Mouse (Mus musculus) common myeloid progenitor, adult 5-6 weeks (primary cell): ENCODE measurements around the gene Cbr4. TPM values are rescaled to one million over a fixed set of nuclear protein-coding genes. Genes with fewer than 3 reads are reported as not detected.

Source experiments
- ATAC-seq: replicated peaks from 2 replicates; pipeline ENCODE4 v1.8.0; 2016; ENCODE audit warnings: low read depth, mild to moderate bottlenecking, moderate TSS enrichment, inconsistent platforms; ENCODE audit not compliant: poor library complexity, severe bottlenecking
- total RNA-seq: library from RNA; stranded (forward); fragments of 200-1000, 187-1606 nt; gene quantifications from 2 replicates; pipeline ENCODE4 v1.2.3, GENCODE M21; 2017

Cbr4 gene
- total RNA-seq, 1 experiment from 2014 or later = 47.0 TPM

DNA sequence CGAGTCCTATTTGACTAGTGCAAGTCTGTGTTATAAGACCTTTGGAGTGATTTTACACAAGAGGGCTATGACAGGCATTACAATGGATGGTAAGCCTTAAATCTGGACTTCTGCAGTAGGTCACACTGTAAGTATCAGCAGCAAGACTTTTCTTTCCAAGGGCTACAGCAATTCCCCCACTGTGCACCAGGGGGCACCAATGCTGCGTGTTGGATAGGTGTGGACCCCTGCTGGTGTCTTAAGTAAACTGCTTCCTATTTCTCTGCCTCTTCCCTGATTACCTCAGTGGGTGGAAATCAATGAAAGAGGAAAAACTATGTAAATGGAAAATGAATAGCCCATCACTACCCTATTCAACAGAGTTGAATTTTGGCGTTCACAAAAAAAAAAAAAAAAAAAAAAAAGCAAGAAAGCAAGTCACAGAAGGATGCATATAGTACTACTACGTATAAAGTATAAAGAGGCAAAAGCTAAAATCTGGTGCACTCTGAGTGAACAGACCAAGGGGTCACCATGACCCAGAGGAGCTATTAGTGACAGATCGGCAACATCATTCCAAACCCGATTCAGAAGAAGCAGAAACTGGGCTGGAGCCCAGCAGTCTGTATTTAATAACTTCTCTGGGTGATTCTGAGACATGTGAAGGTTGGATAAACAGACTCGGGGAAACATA is 52.4 kb downstream of the Cbr4 start:
- ATAC-seq = peak; percentile 100

DNA sequence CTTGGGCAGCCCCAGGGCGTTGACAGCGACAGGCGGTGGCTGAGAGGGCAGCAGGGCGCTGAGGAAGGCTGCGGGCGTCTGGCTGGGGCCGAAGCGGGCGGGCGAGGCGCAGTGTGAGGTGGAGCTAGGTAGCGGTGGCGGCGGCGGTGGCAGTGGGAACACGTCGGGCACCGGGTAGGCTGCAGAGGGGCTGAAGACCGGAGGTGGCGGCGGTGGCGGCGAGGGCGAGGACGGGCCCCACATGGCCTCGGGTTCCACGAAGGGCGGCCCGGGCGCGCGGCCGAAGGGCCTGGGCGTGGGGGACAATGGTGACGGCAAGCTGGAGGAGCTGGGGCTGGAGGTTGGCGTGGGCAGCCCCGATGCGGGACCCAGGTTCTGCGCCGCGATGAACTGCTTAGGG is 62.1 kb downstream of the Cbr4 start:
- no peak for ATAC-seq

DNA sequence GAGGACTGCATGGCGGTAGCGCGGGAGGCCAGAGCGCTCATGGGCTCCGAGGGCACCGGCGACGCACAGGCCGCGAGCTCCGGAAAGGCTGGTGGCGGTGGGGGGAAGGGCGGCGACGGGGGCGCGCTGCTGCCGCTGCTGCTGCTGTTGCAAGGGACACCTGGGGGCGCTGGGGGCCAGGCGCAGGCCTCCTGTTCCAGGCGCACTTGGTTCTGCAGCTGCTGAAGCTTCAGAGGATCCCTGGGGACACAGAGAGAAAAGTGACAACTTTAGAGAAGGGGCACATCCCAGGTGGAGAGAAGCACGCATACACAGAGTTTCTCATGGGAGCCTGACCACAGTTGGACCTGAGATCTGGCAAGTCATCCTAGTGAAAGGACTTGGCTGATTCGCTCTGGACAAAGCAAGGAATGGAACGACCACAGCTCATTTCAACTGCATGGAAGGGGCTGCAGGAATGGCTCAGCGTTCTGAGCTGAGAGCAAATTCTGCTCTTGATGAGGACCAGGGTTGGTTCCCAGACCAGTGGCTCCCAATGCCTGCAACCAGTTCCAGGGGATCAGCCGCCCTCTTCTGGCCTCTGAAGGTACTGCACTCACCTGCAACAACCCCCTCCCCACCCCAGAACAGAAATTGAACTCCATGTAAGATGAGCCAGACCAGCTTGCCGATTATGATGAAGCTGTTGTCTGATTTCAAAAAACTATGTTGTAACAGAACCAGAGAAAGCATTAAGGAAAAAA is 62.6 kb downstream of the Cbr4 start:
- ATAC-seq = peak; percentile 56; the same call in 1 of the 2 replicates

DNA sequence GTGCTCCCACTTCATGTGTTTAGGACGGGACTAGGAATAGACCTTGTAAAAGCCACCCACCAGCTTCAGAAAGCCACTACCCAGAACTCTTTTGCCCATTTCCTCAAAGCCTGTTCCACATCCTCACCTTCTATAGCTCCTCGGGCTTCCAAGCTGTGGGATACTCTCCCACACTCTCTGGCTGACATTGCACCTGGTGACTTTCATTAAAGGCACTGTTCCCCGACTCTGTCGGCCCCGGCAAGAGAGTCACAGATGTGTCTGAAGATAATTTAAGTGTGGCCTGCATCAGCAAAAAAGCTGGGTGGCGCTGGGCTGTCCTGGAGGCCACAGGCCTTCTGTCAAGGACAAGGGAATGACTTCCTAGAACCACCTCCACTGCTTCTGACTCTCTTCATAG is 64.7 kb downstream of the Cbr4 start:
- ATAC-seq = no peak

DNA sequence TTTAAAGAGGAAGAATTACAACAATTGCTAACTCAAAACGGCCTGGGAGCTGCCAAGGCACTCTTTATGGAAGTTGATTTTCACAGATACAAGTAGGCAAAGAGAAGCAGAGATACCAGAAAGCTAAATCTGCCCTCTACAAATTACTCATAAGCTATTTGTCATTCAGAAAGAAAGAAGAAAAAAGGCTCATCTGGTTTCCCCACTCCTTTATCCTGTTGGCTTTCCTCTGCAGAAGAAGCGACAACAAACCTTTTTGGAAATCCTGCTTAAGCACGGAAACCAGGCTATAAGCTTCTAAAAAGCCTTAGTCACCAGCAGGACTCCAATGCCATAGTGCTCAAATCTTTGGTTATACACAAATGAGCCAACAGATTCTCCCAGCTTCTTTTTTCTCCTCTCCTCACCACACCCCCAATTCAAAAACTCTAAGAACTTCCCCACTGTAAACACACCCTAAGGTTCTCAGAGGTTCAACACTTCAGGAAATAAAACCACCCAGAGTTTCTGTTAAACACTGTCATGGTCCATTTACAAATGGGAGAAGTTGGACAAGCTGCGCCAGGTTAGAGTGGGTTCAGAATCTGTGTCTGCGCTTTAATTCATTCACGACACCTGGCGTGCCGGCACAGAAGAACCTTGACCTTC is 65.3 kb downstream of the Cbr4 start:
- ATAC-seq = no peak

DNA sequence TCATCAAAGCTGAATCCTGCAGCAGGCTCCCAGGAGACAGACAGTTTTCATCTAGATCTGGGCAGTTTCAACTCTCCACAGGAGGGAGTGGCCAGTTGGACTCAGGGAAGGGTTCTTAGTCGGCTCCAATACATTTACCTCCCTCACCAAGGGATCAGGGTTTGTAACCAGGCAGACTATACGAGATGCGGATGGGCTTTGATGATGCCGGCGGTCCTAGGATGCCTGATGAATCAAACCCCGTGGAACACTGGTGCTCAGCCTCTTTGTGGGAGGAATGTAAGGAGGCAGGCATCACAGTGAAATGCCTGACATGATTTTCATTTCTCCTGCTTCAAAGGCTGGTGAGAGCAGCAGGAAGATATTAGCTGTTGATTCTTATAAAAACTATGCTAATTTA is 67.8 kb downstream of the Cbr4 start:
- ATAC-seq = no peak

DNA sequence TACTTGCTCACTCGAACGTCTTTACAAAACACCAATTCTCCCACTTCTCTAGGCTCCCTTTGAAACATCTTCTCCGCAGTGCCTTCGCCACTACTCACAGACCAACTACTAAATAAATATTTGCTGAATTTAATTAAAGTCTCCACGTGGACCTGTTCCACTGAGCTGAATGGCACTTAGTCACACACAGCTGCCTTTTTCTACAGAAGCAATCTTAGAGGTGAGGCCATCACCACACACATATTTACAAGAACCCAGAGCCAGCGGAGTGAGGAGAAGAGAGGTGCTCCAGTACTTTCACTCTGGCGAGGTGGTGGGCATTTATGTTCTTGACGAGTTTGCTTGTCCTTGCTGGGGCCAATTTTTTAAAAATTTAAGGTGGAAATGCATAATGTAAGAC is 68.7 kb downstream of the Cbr4 start:
- ATAC-seq = no peak
